In the genomic region with DNA sequence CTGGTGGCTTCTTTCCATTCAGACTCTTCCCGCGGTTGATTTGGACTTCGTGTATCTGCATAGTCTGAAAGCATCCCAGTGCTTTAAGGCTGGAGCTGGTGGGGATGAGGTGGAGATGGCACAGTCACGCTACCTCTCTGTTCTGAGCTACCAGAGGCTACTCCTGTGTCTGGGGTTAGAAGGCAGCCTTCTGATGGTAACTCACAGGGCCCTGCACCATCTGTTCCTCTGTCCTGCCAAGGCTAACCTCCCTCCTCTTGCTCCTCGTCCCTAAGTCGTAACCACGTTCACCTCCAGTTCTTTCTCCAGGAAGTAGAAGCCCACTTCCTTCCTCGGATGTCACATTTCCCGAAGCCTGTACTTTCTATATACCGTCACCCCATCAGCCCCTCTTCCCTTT, we compare ENCODE assay signal across 8 mouse cellular contexts.
"Had no signal": no experiment of that assay in that cellular context is flagged by ENCODE, and none has a peak within 500 bp of the region (broad histone marks: within the 10 kb centered on the region; RNA-seq: fewer than 3 reads in every experiment).

No protein-coding gene starts in this region.

- DNase-seq: kidney, postnatal 10 days; kidney, postnatal 4 days; left cerebral cortex, postnatal 4 days; lung, adult 18-20 months; right cerebral cortex, postnatal 25 days had no signal

- H3K27ac ChIP-seq: limb, embryonic 13.5 days; liver, embryonic 14.5 days; midbrain, embryonic 13.5 days had no signal

- H3K4me3 ChIP-seq: limb, embryonic 13.5 days; midbrain, embryonic 13.5 days had no signal
